Mouse (Mus musculus) liver, embryonic 14.5 days (tissue): ENCODE data around the gene Il1rl2. TPM values are rescaled to one million over a fixed set of nuclear protein-coding genes. Genes with fewer than 3 reads are reported as not detected.
A peak's percentile ranks its signal among the peaks of the same experiment; 100 is the strongest.

Source experiments
- ATAC-seq: fragments of 200-750 bp; cut with Nextera tagmentation; 2 replicates; pipeline ENCODE4 v1.8.0; 2017; ENCODE audit warnings: moderate number of reproducible peaks, mild to moderate bottlenecking, moderate library complexity; ENCODE audit not compliant: insufficient read depth
- DNase-seq, 3 experiments: peaks; one replicate each; pipeline ENCODE4 v3.0.0-alpha.2; 2012 to 2013; ENCODE audit warnings: low read depth in 3 of 3, low spot score in 3 of 3
- H3K27ac ChIP-seq: fragments of 300-500 bp; sonication (generic); 2 replicates; pipeline ENCODE4 v1.5.1; 2014; ENCODE audit warnings: moderate library complexity, mild to moderate bottlenecking, control low read depth, inconsistent platforms
- H3K27me3 ChIP-seq: fragments of 300-500 bp; sonication (generic); 2 replicates; pipeline ENCODE4 v1.6.1; 2014; ENCODE audit warnings: mild to moderate bottlenecking, low read length, moderate library complexity; ENCODE audit not compliant: control insufficient read depth, insufficient read depth
- H3K36me3 ChIP-seq: fragments of 300-500 bp; sonication (generic); replicated peaks from 2 replicates; pipeline ENCODE4 v1.6.1; 2014; ENCODE audit warnings: low read depth; ENCODE audit not compliant: control insufficient read depth, insufficient read depth
- H3K4me1 ChIP-seq, 2 experiments: fragments of 200-500 bp in 1 of 2; fragments of 300-500 bp in 1 of 2; sonication (generic) in 1 of 2; replicated peaks; 2 replicates each; pipeline ENCODE4 v1.6.1; 2012 to 2014; ENCODE audit warnings: antibody characterized with exemption in 1 of 2, inconsistent platforms in 1 of 2, low read length in 1 of 2; ENCODE audit not compliant: control insufficient read depth in 2 of 2, insufficient read depth in 2 of 2
- H3K4me2 ChIP-seq: fragments of 300-500 bp; sonication (generic); 2 replicates; pipeline ENCODE4 v1.6.1; 2014; ENCODE audit warnings: low read depth, mild to moderate bottlenecking, control low read depth, moderate library complexity
- H3K4me3 ChIP-seq, 2 experiments: fragments of 200-500 bp in 1 of 2; fragments of 300-500 bp in 1 of 2; sonication (generic) in 1 of 2; 2 replicates each; pipeline ENCODE4 v1.5.1; 2012 to 2014; ENCODE audit warnings: low read depth in 2 of 2, low read length in 2 of 2, mild to moderate bottlenecking in 2 of 2, control low read depth in 1 of 2, inconsistent platforms in 1 of 2, moderate library complexity in 1 of 2; ENCODE audit not compliant: insufficient read depth in 1 of 2
- H3K9ac ChIP-seq: fragments of 300-500 bp; sonication (generic); replicated peaks from 2 replicates; pipeline ENCODE4 v1.6.1; 2014; ENCODE audit warnings: mild to moderate bottlenecking, control low read depth, moderate library complexity
- H3K9me3 ChIP-seq: fragments of 300-500 bp; sonication (generic); 2 replicates; pipeline ENCODE4 v1.6.1; 2016; ENCODE audit warnings: low read length, mixed read lengths; ENCODE audit not compliant: control insufficient read depth
- CTCF ChIP-seq: IDR thresholded peaks from 2 replicates; pipeline ENCODE4 v1.5.1; 2016; ENCODE audit warnings: antibody characterized with exemption, low read depth, control low read depth
- EP300 ChIP-seq: IDR thresholded peaks from 2 replicates; pipeline ENCODE4 v1.6.1; 2016; ENCODE audit warnings: antibody characterized with exemption, low read depth
- WGBS: fragments of 180-500 bp; shearing (Covaris S2); extraction: QIAGEN DNeasy Blood & Tissue Kit; methylation state at CpG from one replicate; pipeline ENCODE4 v1.1.7; 2014; ENCODE audit not compliant: insufficient replicate concordance; 5-methylcytosine and 5-hydroxymethylcytosine counted together
- polyA plus RNA-seq, 2 experiments: library from polyadenylated mRNA; depleted of rRNA in 1 of 2; stranded (reverse) in 1 of 2; unstranded in 1 of 2; fragments of >200 nt; fragmentation: Nextera tagmentation in 1 of 2; extraction: Ambion mirVana in 1 of 2; gene quantifications; 2 replicates each; pipeline versions ENCODE4 v1.2.1 to v1.2.3; 2012 to 2014

Gene Il1rl2
- polyA plus RNA-seq, 2 experiments: 0.52 to 0.80 TPM

GRCm38 (mm10) chr1:40414276-40414675, 89.9 kb downstream of the Il1rl2 start:
- Histone ChIP-seq H3K4me3 (no peak overlapping the region), H3K27me3 (no peaks in the 10 kb centered on the region), H3K36me3 (no peaks in the 10 kb centered on the region), H3K9me3 (no peaks in the 10 kb centered on the region), H3K27ac (no peak overlapping the region), H3K9ac (no peak overlapping the region), H3K4me1 (peaks cover 12 to 22% of the 10 kb centered on the region in 2 experiments), H3K4me2 (no peak overlapping the region)
- ATAC-seq (no peak), DNase-seq (no peak)
- TF ChIP-seq EP300 (no peak), CTCF (no peak)
- 74% methylated on average over 7 of the region's 7 CpGs for WGBS

- H3K9ac ChIP-seq: no peak overlapping the region
- 34% methylated on average over 7 of the region's 7 CpGs for WGBS
- H3K4me1 ChIP-seq: peaks cover 12 to 21% of the 10 kb centered on the region in 2 experiments
- no peak for TF ChIP-seq EP300
- no peak for TF ChIP-seq CTCF
- ATAC-seq: peak; percentile 35; the same call in 1 of the 2 replicates
- no peaks in the 10 kb centered on the region for H3K9me3 ChIP-seq
- no peak overlapping the region for H3K27ac ChIP-seq
- no peaks in the 10 kb centered on the region for H3K36me3 ChIP-seq
- DNase-seq: no peak
- H3K4me2 ChIP-seq: no peak overlapping the region
- no peak overlapping the region for H3K4me3 ChIP-seq
- H3K27me3 ChIP-seq: no peaks in the 10 kb centered on the region
Observed at GRCm38 (mm10) chr1:40414863-40415656, 90.7 kb downstream of the Il1rl2 start.

GRCm38 (mm10) chr1:40417034-40417433, 92.6 kb downstream of the Il1rl2 start:
- Histone ChIP-seq H3K9me3 (no peaks in the 10 kb centered on the region), H3K4me1 (peaks cover 12 to 20% of the 10 kb centered on the region in 2 experiments), H3K27me3 (no peaks in the 10 kb centered on the region), H3K27ac (no peak overlapping the region), H3K36me3 (no peaks in the 10 kb centered on the region), H3K9ac (no peak overlapping the region), H3K4me3 (no peak overlapping the region), H3K4me2 (no peak overlapping the region)
- no peak for DNase-seq
- TF ChIP-seq CTCF (no peak), EP300 (no peak)
- ATAC-seq: no peak
- 58% methylated on average over 2 of the region's 2 CpGs for WGBS

Other genes starting within 250 kb of the Il1rl2 start
- gene Il1r1, start 99.5 kb upstream of the Il1rl2 start, polyA plus RNA-seq (2012; rRNA removed): 2.7 and 2.9 TPM in 2 replicates
- 9.2 and 9.9 TPM in 2 replicates for gene Il1r1, start 99.5 kb upstream of the Il1rl2 start, polyA plus RNA-seq (2014; fragmentation: Nextera tagmentation; extraction: Ambion mirVana)
- 2.9 and 3.8 TPM in 2 replicates for gene Il1rl1, start 105.0 kb downstream of the Il1rl2 start, polyA plus RNA-seq (2012; rRNA removed)
- 2.7 and 3.0 TPM in 2 replicates for gene Il1rl1, start 105.0 kb downstream of the Il1rl2 start, polyA plus RNA-seq (2014; fragmentation: Nextera tagmentation; extraction: Ambion mirVana)
- 0.05 and 0.07 TPM in 2 replicates for gene Il18r1, start 140.9 kb downstream of the Il1rl2 start, polyA plus RNA-seq (2012; rRNA removed)
- gene Il18r1, start 140.9 kb downstream of the Il1rl2 start, polyA plus RNA-seq (2014; fragmentation: Nextera tagmentation; extraction: Ambion mirVana): 0.04 TPM in 1 of 2 replicates, not detected in the other
- 0.31 and 0.73 TPM in 2 replicates for gene Il18rap, start 190.8 kb downstream of the Il1rl2 start, polyA plus RNA-seq (2012; rRNA removed)
- gene Il18rap, start 190.8 kb downstream of the Il1rl2 start, polyA plus RNA-seq (2014; fragmentation: Nextera tagmentation; extraction: Ambion mirVana): 1.0 and 1.1 TPM in 2 replicates